Mouse (Mus musculus): Measurements from ENCODE around the gene Ccdc120. TPM values are rescaled to one million over a fixed set of nuclear protein-coding genes. Genes with fewer than 3 reads are reported as not detected.

Ccdc120 gene
- total and polyA plus RNA-seq, 2 experiments, result 0.37 to 1.1 TPM

DNA sequence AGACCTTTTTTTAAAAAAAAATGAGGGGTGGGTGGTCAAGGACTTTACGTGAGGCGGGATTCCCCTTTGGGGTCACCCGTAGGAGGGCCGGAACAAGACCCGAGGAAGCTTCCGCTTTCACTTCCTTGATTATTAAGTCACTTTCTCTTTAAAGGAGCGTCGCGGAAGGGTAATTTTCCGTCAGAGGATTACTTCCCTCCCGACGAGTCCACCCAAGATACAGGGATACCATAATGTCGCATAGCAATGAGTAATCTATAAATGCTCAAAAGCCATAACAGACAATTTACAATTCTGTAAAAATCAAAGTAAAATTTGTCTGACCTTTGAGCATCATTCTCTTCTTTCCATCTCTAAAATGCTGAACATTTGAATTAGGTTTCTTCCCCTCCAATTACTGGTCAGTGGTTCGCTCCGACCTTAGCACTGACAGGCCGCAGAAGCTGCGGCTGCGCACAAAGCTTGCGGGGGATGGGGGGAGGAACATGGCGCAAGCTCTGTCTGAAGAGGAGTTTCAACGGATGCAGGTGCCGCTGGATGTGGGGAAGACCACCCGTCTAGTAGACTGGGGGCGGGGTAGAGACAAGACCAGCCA is 38.9 kb upstream of the Ccdc120 start, which contains the start of gene Gripap1:
Gene Gripap1, plus strand, starts transcription at position 224 of the 595 bp plus-strand sequence.
- peak within 1 kb of the TSS; percentile 60 for H3K27ac ChIP-seq (replicated peaks; ENCODE audit: insufficient read depth, low read depth, low read length)
- peak; percentile 89 for DNase-seq (ENCODE audit: extremely low read depth, low read depth, low spot score)

GRCm38 (mm10) chrX:7782603-7783092 is 31.9 kb upstream of the Ccdc120 start:
- H3K27ac ChIP-seq (replicated peaks; ENCODE audit: insufficient read depth, low read depth, low read length), result no peak overlapping the region
- DNase-seq (ENCODE audit: extremely low read depth, low read depth, low spot score), result no peak
- WGBS, result 50% methylated on average over 4 of the region's 4 CpGs
- no peak overlapping the region for H3K9ac ChIP-seq (ENCODE audit: low read depth, low read length)
- H3K27me3 ChIP-seq (ENCODE audit: control insufficient read depth, insufficient read depth, low read length), result no peaks in the 10 kb centered on the region
- H3K36me3 ChIP-seq (ENCODE audit: control insufficient read depth, insufficient read depth, low read length), result no peaks in the 10 kb centered on the region
- no peaks in the 10 kb centered on the region for H3K4me1 ChIP-seq (ENCODE audit: control insufficient read depth, insufficient read depth, low read length)
- H3K4me3 ChIP-seq (ENCODE audit: insufficient read depth, low read depth, low read length), result no peak overlapping the region
- TF ChIP-seq POLR2A (IDR thresholded peaks at IDR 0.05; ENCODE audit: extremely low read depth, insufficient read depth, low read length) (no peak), CTCF (IDR thresholded peaks at IDR 0.05; ENCODE audit: low read depth, low read length) (no peak)
- H3K79me2 ChIP-seq (ENCODE audit: control insufficient read depth, insufficient read depth, low read length), result no peaks in the 10 kb centered on the region

More for the DNA sequence above, 38.9 kb upstream of the Ccdc120 start, which contains the start of gene Gripap1:
- Histone ChIP-seq H3K4me3 (ENCODE audit: insufficient read depth, low read depth, low read length) (peak within 1 kb of the TSS; percentile 84), H3K4me1 (ENCODE audit: control insufficient read depth, insufficient read depth, low read length) (peaks cover 7% of the 10 kb centered on the region; the same call in 1 of the 2 replicates), H3K9ac (ENCODE audit: low read depth, low read length) (peak within 1 kb of the TSS; percentile 79), H3K27me3 (ENCODE audit: control insufficient read depth, insufficient read depth, low read length) (no peaks in the 10 kb centered on the region), H3K79me2 (ENCODE audit: control insufficient read depth, insufficient read depth, low read length) (no peaks in the 10 kb centered on the region; the same call in 1 of the 2 replicates), H3K36me3 (ENCODE audit: control insufficient read depth, insufficient read depth, low read length) (peaks cover 6% of the 10 kb centered on the region)
- TF ChIP-seq POLR2A (IDR thresholded peaks at IDR 0.05; ENCODE audit: extremely low read depth, insufficient read depth, low read length) (peak; percentile 44; the same call in 1 of the 2 replicates), CTCF (IDR thresholded peaks at IDR 0.05; ENCODE audit: low read depth, low read length) (no peak)
- under 1% methylated on average over 24 of the region's 24 CpGs for WGBS

- H3K4me3 ChIP-seq (ENCODE audit: insufficient read depth, low read depth, low read length), result no peak overlapping the region
- no peaks in the 10 kb centered on the region for H3K79me2 ChIP-seq (ENCODE audit: control insufficient read depth, insufficient read depth, low read length)
- no peaks in the 10 kb centered on the region for H3K27me3 ChIP-seq (ENCODE audit: control insufficient read depth, insufficient read depth, low read length)
- H3K4me1 ChIP-seq (ENCODE audit: control insufficient read depth, insufficient read depth, low read length), result no peaks in the 10 kb centered on the region
- H3K36me3 ChIP-seq (ENCODE audit: control insufficient read depth, insufficient read depth, low read length), result no peaks in the 10 kb centered on the region
- no peak for TF ChIP-seq POLR2A (IDR thresholded peaks at IDR 0.05; ENCODE audit: extremely low read depth, insufficient read depth, low read length)
- TF ChIP-seq CTCF (IDR thresholded peaks at IDR 0.05; ENCODE audit: low read depth, low read length), result no peak
- WGBS, result 31% methylated on average over 3 of the region's 3 CpGs
- no peak overlapping the region for H3K9ac ChIP-seq (ENCODE audit: low read depth, low read length)
- no peak overlapping the region for H3K27ac ChIP-seq (replicated peaks; ENCODE audit: insufficient read depth, low read depth, low read length)
- DNase-seq (ENCODE audit: extremely low read depth, low read depth, low spot score), result no peak
These were observed 28.6 kb upstream of the Ccdc120 start for GRCm38 (mm10) chrX:7779294-7779693.

- TF ChIP-seq POLR2A (IDR thresholded peaks at IDR 0.05; ENCODE audit: extremely low read depth, insufficient read depth, low read length) (no peak), CTCF (IDR thresholded peaks at IDR 0.05; ENCODE audit: low read depth, low read length) (no peak)
- Histone ChIP-seq H3K4me1 (ENCODE audit: control insufficient read depth, insufficient read depth, low read length) (no peaks in the 10 kb centered on the region), H3K4me3 (ENCODE audit: insufficient read depth, low read depth, low read length) (no peak overlapping the region), H3K27me3 (ENCODE audit: control insufficient read depth, insufficient read depth, low read length) (no peaks in the 10 kb centered on the region), H3K36me3 (ENCODE audit: control insufficient read depth, insufficient read depth, low read length) (peaks cover 6% of the 10 kb centered on the region; the same call in 1 of the 2 replicates), H3K9ac (ENCODE audit: low read depth, low read length) (no peak overlapping the region), H3K79me2 (ENCODE audit: control insufficient read depth, insufficient read depth, low read length) (no peaks in the 10 kb centered on the region), H3K27ac (replicated peaks; ENCODE audit: insufficient read depth, low read depth, low read length) (no peak overlapping the region)
- WGBS, result 56% methylated on average over 7 of the region's 7 CpGs
- DNase-seq (ENCODE audit: extremely low read depth, low read depth, low spot score), result no peak
These were observed 27.9 kb upstream of the Ccdc120 start for GRCm38 (mm10) chrX:7778450-7779244.

GRCm38 (mm10) chrX:7776329-7777082 is 25.8 kb upstream of the Ccdc120 start:
- H3K36me3 ChIP-seq (ENCODE audit: control insufficient read depth, insufficient read depth, low read length), result peaks cover 12% of the 10 kb centered on the region; the same call in 1 of the 2 replicates
- H3K79me2 ChIP-seq (ENCODE audit: control insufficient read depth, insufficient read depth, low read length), result no peaks in the 10 kb centered on the region
- no peak for DNase-seq (ENCODE audit: extremely low read depth, low read depth, low spot score)
- no peak overlapping the region for H3K27ac ChIP-seq (replicated peaks; ENCODE audit: insufficient read depth, low read depth, low read length)
- WGBS, result 47% methylated on average over 8 of the region's 8 CpGs
- H3K27me3 ChIP-seq (ENCODE audit: control insufficient read depth, insufficient read depth, low read length), result no peaks in the 10 kb centered on the region
- H3K9ac ChIP-seq (ENCODE audit: low read depth, low read length), result no peak overlapping the region
- H3K4me1 ChIP-seq (ENCODE audit: control insufficient read depth, insufficient read depth, low read length), result no peaks in the 10 kb centered on the region
- no peak overlapping the region for H3K4me3 ChIP-seq (ENCODE audit: insufficient read depth, low read depth, low read length)
- TF ChIP-seq POLR2A (IDR thresholded peaks at IDR 0.05; ENCODE audit: extremely low read depth, insufficient read depth, low read length) (no peak), CTCF (IDR thresholded peaks at IDR 0.05; ENCODE audit: low read depth, low read length) (peak; percentile 75)

Data from liver, adult 2 months (tissue).